Mouse (Mus musculus): ENCODE results near the gene Lin28b. TPM values are rescaled to one million over a fixed set of nuclear protein-coding genes. Genes with fewer than 3 reads are reported as not detected.

Gene Lin28b
- 3.4 and 4.6 TPM in 2 replicates for polyA plus RNA-seq (2015; fragmentation: Nextera tagmentation; extraction: Ambion mirVana)

GRCm38 (mm10) chr10:45485761-45486602, at the start of gene Lin28b:
Lin28b (minus strand) TSS chr10:45486395.

GRCm38 (mm10) chr10:45335434-45336422, 150.5 kb downstream of the Lin28b start, which contains the start of gene Bves:
Bves (plus strand) TSS chr10:45335772.

Other genes with a start within 250 kb of the Lin28b start
- gene Bves, start 150.6 kb downstream of the Lin28b start, polyA plus RNA-seq (2015; fragmentation: Nextera tagmentation; extraction: Ambion mirVana), result 1.2 and 1.6 TPM in 2 replicates
- 8.6 and 10.9 TPM in 2 replicates for gene Hace1, start 91.4 kb upstream of the Lin28b start, polyA plus RNA-seq (2015; fragmentation: Nextera tagmentation; extraction: Ambion mirVana)

Measured in neural tube, postnatal 0 days (tissue).